8 mouse cellular contexts compared by ENCODE assay signal in the genomic region with DNA sequence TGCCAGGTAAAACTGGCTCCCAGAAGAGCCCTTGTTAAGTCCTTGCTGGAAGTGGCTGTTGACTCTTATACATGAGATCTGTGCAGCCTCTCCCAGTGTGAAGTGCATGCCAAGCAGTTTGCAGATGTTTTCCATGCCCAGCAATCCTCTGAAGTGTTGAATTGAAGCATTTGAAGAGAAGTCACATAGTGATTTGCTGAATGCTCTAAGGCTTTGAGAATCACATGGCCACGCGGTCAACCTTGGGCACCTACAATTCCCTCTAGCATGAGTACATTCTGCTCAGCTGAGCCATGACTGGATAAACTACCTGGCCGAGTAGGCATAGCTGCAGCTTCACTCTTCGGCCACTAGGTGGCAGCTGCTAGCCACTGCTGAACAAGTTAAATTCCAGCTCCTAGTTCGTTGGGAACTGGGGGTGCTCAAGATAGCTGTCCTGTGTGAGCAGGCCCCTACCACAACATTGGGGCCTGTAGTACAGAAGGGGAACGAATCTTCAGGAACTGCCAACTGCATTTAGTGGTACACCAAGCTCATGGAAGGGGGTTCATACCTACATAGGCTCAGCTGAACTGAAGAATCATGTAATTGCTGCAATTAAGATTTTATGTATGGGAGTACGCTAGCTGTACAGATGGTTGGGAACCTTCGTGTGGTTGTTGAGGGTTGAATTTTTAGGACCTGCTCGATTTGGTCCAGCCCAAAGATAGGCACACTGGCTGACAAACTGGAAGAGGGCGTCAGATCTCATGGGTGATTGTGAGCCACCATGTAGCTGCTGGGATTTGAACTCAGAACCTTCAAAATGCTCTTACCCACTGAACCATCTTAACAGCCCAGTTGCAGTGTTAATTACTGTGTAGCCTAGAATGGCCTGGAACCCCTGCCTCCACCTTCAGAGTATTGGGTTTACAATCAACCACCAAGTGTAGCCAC. TPM values are rescaled to one million over a fixed set of nuclear protein-coding genes. Genes with fewer than 3 reads are reported as not detected.
A peak's percentile ranks its signal among the peaks of the same experiment; 100 is the strongest.
DNase-seq lines count a peak whose midpoint lies in the region; ATAC-seq and TF ChIP-seq lines count a peak whose summit lies in the region.

No protein-coding gene starts in this region.

- H3K9me3 ChIP-seq in embryonic facial prominence, embryonic 12.5 days: no peaks in the 10 kb centered on the region
- no peaks in the 10 kb centered on the region for H3K9me3 ChIP-seq in heart, embryonic 10.5 days
- no peaks in the 10 kb centered on the region for H3K9me3 ChIP-seq in kidney, embryonic 14.5 days (ENCODE audit: control insufficient read depth, low read length)
- H3K9me3 ChIP-seq in liver, embryonic 13.5 days (replicated peaks): no peaks in the 10 kb centered on the region
- no peaks in the 10 kb centered on the region for H3K9me3 ChIP-seq in neural tube, embryonic 11.5 days (ENCODE audit: control insufficient read depth, low read length)
- H3K9me3 ChIP-seq in stomach, embryonic 16.5 days (replicated peaks; ENCODE audit: control insufficient read depth, low read length): no peaks in the 10 kb centered on the region

- H3K79me3 ChIP-seq in C2C12 (ENCODE audit: low read depth): peaks cover 29% of the 10 kb centered on the region

- H3ac ChIP-seq in C2C12 (ENCODE audit: control insufficient read depth, insufficient read length, low read depth): no peak overlapping the region

- TF ChIP-seq CTCF in C2C12 (IDR thresholded peaks at IDR 0.05; ENCODE audit: control insufficient read depth, insufficient read depth, insufficient read length): peak; percentile 89

- H3K4me1 ChIP-seq in embryonic facial prominence, embryonic 12.5 days: peaks cover 17% of the 10 kb centered on the region
- H3K4me1 ChIP-seq in heart, embryonic 10.5 days: peaks cover 19% of the 10 kb centered on the region
- H3K4me1 ChIP-seq in kidney, embryonic 14.5 days (ENCODE audit: control insufficient read depth, insufficient read depth, low read length): peaks cover 29% of the 10 kb centered on the region
- peaks cover 57% of the 10 kb centered on the region for H3K4me1 ChIP-seq in liver, embryonic 13.5 days (replicated peaks)
- peaks cover 11% of the 10 kb centered on the region for H3K4me1 ChIP-seq in neural tube, embryonic 11.5 days (ENCODE audit: control insufficient read depth, insufficient read depth, low read length)
- H3K4me1 ChIP-seq in stomach, embryonic 16.5 days (ENCODE audit: control insufficient read depth, insufficient read depth, low read length): peaks cover 22% of the 10 kb centered on the region

- H3K9ac ChIP-seq in embryonic facial prominence, embryonic 12.5 days: no peak overlapping the region
- no peak overlapping the region for H3K9ac ChIP-seq in kidney, embryonic 14.5 days (ENCODE audit: low read depth, low read length)
- no peak overlapping the region for H3K9ac ChIP-seq in liver, embryonic 13.5 days
- no peak overlapping the region for H3K9ac ChIP-seq in neural tube, embryonic 11.5 days (ENCODE audit: low read length)
- peak overlapping the region; percentile 10; the same call in 1 of the 2 replicates for H3K9ac ChIP-seq in stomach, embryonic 16.5 days (ENCODE audit: low read length)

- H3K36me3 ChIP-seq in C2C12 (ENCODE audit: control insufficient read depth, insufficient read depth): peaks cover 57% of the 10 kb centered on the region
- H3K36me3 ChIP-seq in embryonic facial prominence, embryonic 12.5 days: peaks cover 55% of the 10 kb centered on the region
- peaks cover 54% of the 10 kb centered on the region for H3K36me3 ChIP-seq in heart, embryonic 10.5 days
- H3K36me3 ChIP-seq in kidney, embryonic 14.5 days (ENCODE audit: control insufficient read depth, insufficient read depth, low read length): peaks cover 58% of the 10 kb centered on the region
- peaks cover 59% of the 10 kb centered on the region for H3K36me3 ChIP-seq in liver, embryonic 13.5 days
- H3K36me3 ChIP-seq in neural tube, embryonic 11.5 days (ENCODE audit: control insufficient read depth, insufficient read depth, low read length): peaks cover 14% of the 10 kb centered on the region
- H3K36me3 ChIP-seq in stomach, embryonic 16.5 days (ENCODE audit: control insufficient read depth, insufficient read depth, low read length): peaks cover 21% of the 10 kb centered on the region

- no peaks in the 10 kb centered on the region for H3K27me3 ChIP-seq in C2C12 (ENCODE audit: control insufficient read depth, insufficient read depth, insufficient read length)
- H3K27me3 ChIP-seq in embryonic facial prominence, embryonic 12.5 days: no peaks in the 10 kb centered on the region
- H3K27me3 ChIP-seq in heart, embryonic 10.5 days (ENCODE audit: insufficient read depth, poor library complexity, severe bottlenecking): no peaks in the 10 kb centered on the region
- no peaks in the 10 kb centered on the region for H3K27me3 ChIP-seq in kidney, embryonic 14.5 days (ENCODE audit: control insufficient read depth, insufficient read depth, low read length)
- H3K27me3 ChIP-seq in liver, embryonic 13.5 days: no peaks in the 10 kb centered on the region
- no peaks in the 10 kb centered on the region for H3K27me3 ChIP-seq in neural tube, embryonic 11.5 days (ENCODE audit: control insufficient read depth, insufficient read depth, low read length)
- no peaks in the 10 kb centered on the region for H3K27me3 ChIP-seq in stomach, embryonic 16.5 days (ENCODE audit: control insufficient read depth, insufficient read depth, low read length)

- DNase-seq in adrenal gland, postnatal 14 days: peak; percentile 83
- peak; percentile 86 for DNase-seq in heart, embryonic 10.5 days (ENCODE audit: low spot score)
- peak; percentile 66 for DNase-seq in liver, embryonic 13.5 days
- peak; percentile 80 for DNase-seq in neural tube, embryonic 11.5 days (ENCODE audit: low spot score)

- H3K79me2 ChIP-seq in C2C12 (ENCODE audit: control insufficient read depth, insufficient read depth): peaks cover 38% of the 10 kb centered on the region

- no peak; the same call in 1 of the 2 replicates for ATAC-seq in embryonic facial prominence, embryonic 12.5 days (ENCODE audit: insufficient number of reproducible peaks, insufficient read depth, low FRiP score, low TSS enrichment)
- ATAC-seq in kidney, embryonic 14.5 days (ENCODE audit: low FRiP score, low TSS enrichment): peak; percentile 29; the same call in 1 of the 2 replicates
- peak; percentile 61 for ATAC-seq in liver, embryonic 13.5 days (ENCODE audit: low read depth)
- peak; percentile 29; the same call in 1 of the 2 replicates for ATAC-seq in neural tube, embryonic 11.5 days (ENCODE audit: insufficient read depth, low FRiP score, low TSS enrichment)
- ATAC-seq in stomach, embryonic 16.5 days (ENCODE audit: insufficient read depth, low FRiP score): peak; percentile 67

- no peak overlapping the region for H3K4me3 ChIP-seq in C2C12 (ENCODE audit: insufficient read depth, poor library complexity, severe bottlenecking)
- H3K4me3 ChIP-seq in embryonic facial prominence, embryonic 12.5 days: 0 out of 2 replicates have a peak overlapping the region, but pooled peaks have one; percentile 1
- H3K4me3 ChIP-seq in heart, embryonic 10.5 days: no peak overlapping the region
- no peak overlapping the region for H3K4me3 ChIP-seq in kidney, embryonic 14.5 days (ENCODE audit: low read length)
- no peak overlapping the region for H3K4me3 ChIP-seq in liver, embryonic 13.5 days (replicated peaks)
- no peak overlapping the region for H3K4me3 ChIP-seq in neural tube, embryonic 11.5 days (ENCODE audit: low read depth, low read length)
- H3K4me3 ChIP-seq in stomach, embryonic 16.5 days (replicated peaks; ENCODE audit: low read length): no peak overlapping the region

- H3K4me2 ChIP-seq in embryonic facial prominence, embryonic 12.5 days (replicated peaks): no peak overlapping the region
- no peak overlapping the region for H3K4me2 ChIP-seq in kidney, embryonic 14.5 days (replicated peaks; ENCODE audit: low read depth, low read length)
- no peak overlapping the region for H3K4me2 ChIP-seq in liver, embryonic 13.5 days
- H3K4me2 ChIP-seq in neural tube, embryonic 11.5 days (ENCODE audit: low read depth): no peak overlapping the region
- H3K4me2 ChIP-seq in stomach, embryonic 16.5 days (ENCODE audit: low read depth, low read length): no peak overlapping the region

- H3K27ac ChIP-seq in embryonic facial prominence, embryonic 12.5 days: no peak overlapping the region
- H3K27ac ChIP-seq in heart, embryonic 10.5 days: no peak overlapping the region
- 0 out of 2 replicates have a peak overlapping the region, but pooled peaks have one; percentile 32 for H3K27ac ChIP-seq in kidney, embryonic 14.5 days (ENCODE audit: low read depth, low read length)
- peak overlapping the region; percentile 67 for H3K27ac ChIP-seq in liver, embryonic 13.5 days
- H3K27ac ChIP-seq in neural tube, embryonic 11.5 days (ENCODE audit: low read depth, low read length): no peak overlapping the region
- H3K27ac ChIP-seq in stomach, embryonic 16.5 days (ENCODE audit: low read length): 0 out of 2 replicates have a peak overlapping the region, but pooled peaks have one; percentile 34

- 29% methylated on average over 10 of the region's 10 CpGs for WGBS in embryonic facial prominence, embryonic 12.5 days
- 29% methylated on average over 10 of the region's 10 CpGs for WGBS in heart, embryonic 10.5 days
- 33% methylated on average over 10 of the region's 10 CpGs for WGBS in kidney, embryonic 14.5 days
- WGBS in liver, embryonic 13.5 days (ENCODE audit: insufficient replicate concordance): 17% methylated on average over 10 of the region's 10 CpGs
- 36% methylated on average over 10 of the region's 10 CpGs for WGBS in neural tube, embryonic 11.5 days
- WGBS in stomach, embryonic 16.5 days: 30% methylated on average over 10 of the region's 10 CpGs

RNA-seq across cellular contexts. Expression of gene Rps19, which starts 6.4 kb away (rescaled TPM):
- polyA plus RNA-seq in C2C12 (2012; fragmentation: generic; extraction: Trizol): 3,185 TPM
- total RNA-seq in adrenal gland, postnatal 14 days (2021): 750 and 933 TPM in 2 replicates
- polyA plus RNA-seq in embryonic facial prominence, embryonic 12.5 days (2016; fragmentation: Nextera tagmentation; extraction: Ambion mirVana): 2,196 and 2,318 TPM in 2 replicates
- 1,532 and 1,854 TPM in 2 replicates for polyA plus RNA-seq in heart, embryonic 10.5 days (2016; fragmentation: Nextera tagmentation; extraction: Ambion mirVana)
- 2,731 and 3,572 TPM in 2 replicates for polyA plus RNA-seq in kidney, embryonic 14.5 days (2014; fragmentation: Nextera tagmentation; extraction: Ambion mirVana)
- polyA plus RNA-seq in liver, embryonic 13.5 days (2015; fragmentation: Nextera tagmentation; extraction: Ambion mirVana): 1,483 and 1,612 TPM in 2 replicates
- polyA plus RNA-seq in neural tube, embryonic 11.5 days (2014; fragmentation: Nextera tagmentation; extraction: Ambion mirVana): 1,782 and 1,828 TPM in 2 replicates
- polyA plus RNA-seq in stomach, embryonic 16.5 days (2015; fragmentation: Nextera tagmentation; extraction: Ambion mirVana): 2,107 and 2,375 TPM in 2 replicates

RNA-seq across cellular contexts. Expression of gene Cd79a, which starts 6.6 kb away (rescaled TPM):
- polyA plus RNA-seq in C2C12 (2012; fragmentation: generic; extraction: Trizol): 0.09 TPM
- 6.0 and 35.0 TPM in 2 replicates for total RNA-seq in adrenal gland, postnatal 14 days (2021)
- polyA plus RNA-seq in embryonic facial prominence, embryonic 12.5 days (2016; fragmentation: Nextera tagmentation; extraction: Ambion mirVana): 0.26 and 0.61 TPM in 2 replicates
- polyA plus RNA-seq in heart, embryonic 10.5 days (2016; fragmentation: Nextera tagmentation; extraction: Ambion mirVana): 0.26 and 0.40 TPM in 2 replicates
- polyA plus RNA-seq in kidney, embryonic 14.5 days (2014; fragmentation: Nextera tagmentation; extraction: Ambion mirVana): 1.5 and 1.6 TPM in 2 replicates
- polyA plus RNA-seq in liver, embryonic 13.5 days (2015; fragmentation: Nextera tagmentation; extraction: Ambion mirVana): 0.51 and 0.61 TPM in 2 replicates
- polyA plus RNA-seq in neural tube, embryonic 11.5 days (2014; fragmentation: Nextera tagmentation; extraction: Ambion mirVana): 0.27 TPM in 1 of 2 replicates, not detected in the other
- polyA plus RNA-seq in stomach, embryonic 16.5 days (2015; fragmentation: Nextera tagmentation; extraction: Ambion mirVana): 2.0 and 2.3 TPM in 2 replicates

RNA-seq across cellular contexts. Expression of gene Arhgef1, which starts 12.2 kb away (rescaled TPM):
- polyA plus RNA-seq in C2C12 (2012; fragmentation: generic; extraction: Trizol): 84.4 TPM
- total RNA-seq in adrenal gland, postnatal 14 days (2021): 94.9 and 164 TPM in 2 replicates
- polyA plus RNA-seq in embryonic facial prominence, embryonic 12.5 days (2016; fragmentation: Nextera tagmentation; extraction: Ambion mirVana): 114 and 120 TPM in 2 replicates
- 83.4 and 87.5 TPM in 2 replicates for polyA plus RNA-seq in heart, embryonic 10.5 days (2016; fragmentation: Nextera tagmentation; extraction: Ambion mirVana)
- 67.5 and 91.2 TPM in 2 replicates for polyA plus RNA-seq in kidney, embryonic 14.5 days (2014; fragmentation: Nextera tagmentation; extraction: Ambion mirVana)
- polyA plus RNA-seq in liver, embryonic 13.5 days (2015; fragmentation: Nextera tagmentation; extraction: Ambion mirVana): 44.3 and 48.2 TPM in 2 replicates
- polyA plus RNA-seq in neural tube, embryonic 11.5 days (2014; fragmentation: Nextera tagmentation; extraction: Ambion mirVana): 52.3 and 56.5 TPM in 2 replicates
- polyA plus RNA-seq in stomach, embryonic 16.5 days (2015; fragmentation: Nextera tagmentation; extraction: Ambion mirVana): 67.2 and 73.5 TPM in 2 replicates

RNA-seq across cellular contexts. Expression of gene Dmrtc2, which starts 20.7 kb away (rescaled TPM):
- polyA plus RNA-seq in C2C12 (2012; fragmentation: generic; extraction: Trizol): not detected
- not detected in 2 replicates for total RNA-seq in adrenal gland, postnatal 14 days (2021)
- not detected in 2 replicates for polyA plus RNA-seq in embryonic facial prominence, embryonic 12.5 days (2016; fragmentation: Nextera tagmentation; extraction: Ambion mirVana)
- not detected in 2 replicates for polyA plus RNA-seq in heart, embryonic 10.5 days (2016; fragmentation: Nextera tagmentation; extraction: Ambion mirVana)
- polyA plus RNA-seq in kidney, embryonic 14.5 days (2014; fragmentation: Nextera tagmentation; extraction: Ambion mirVana): not detected in 2 replicates
- polyA plus RNA-seq in liver, embryonic 13.5 days (2015; fragmentation: Nextera tagmentation; extraction: Ambion mirVana): not detected in 2 replicates
- polyA plus RNA-seq in neural tube, embryonic 11.5 days (2014; fragmentation: Nextera tagmentation; extraction: Ambion mirVana): not detected in 2 replicates
- polyA plus RNA-seq in stomach, embryonic 16.5 days (2015; fragmentation: Nextera tagmentation; extraction: Ambion mirVana): not detected in 2 replicates

RNA-seq across cellular contexts. Expression of gene Lypd4, which starts 20.8 kb away (rescaled TPM):
- polyA plus RNA-seq in C2C12 (2012; fragmentation: generic; extraction: Trizol): not detected
- total RNA-seq in adrenal gland, postnatal 14 days (2021): not detected in 2 replicates
- polyA plus RNA-seq in embryonic facial prominence, embryonic 12.5 days (2016; fragmentation: Nextera tagmentation; extraction: Ambion mirVana): not detected in 2 replicates
- polyA plus RNA-seq in heart, embryonic 10.5 days (2016; fragmentation: Nextera tagmentation; extraction: Ambion mirVana): not detected in 2 replicates
- not detected in 2 replicates for polyA plus RNA-seq in kidney, embryonic 14.5 days (2014; fragmentation: Nextera tagmentation; extraction: Ambion mirVana)
- not detected in 2 replicates for polyA plus RNA-seq in liver, embryonic 13.5 days (2015; fragmentation: Nextera tagmentation; extraction: Ambion mirVana)
- not detected in 2 replicates for polyA plus RNA-seq in neural tube, embryonic 11.5 days (2014; fragmentation: Nextera tagmentation; extraction: Ambion mirVana)
- not detected in 2 replicates for polyA plus RNA-seq in stomach, embryonic 16.5 days (2015; fragmentation: Nextera tagmentation; extraction: Ambion mirVana)

Comparison
In these comparisons a context has a peak if more than half of its experiments do, and no peak if none do; other contexts are left out.
1. H3K27ac ChIP-seq: peak in kidney, embryonic 14.5 days (single experiment), liver, embryonic 13.5 days (single experiment) and stomach, embryonic 16.5 days (single experiment); none in embryonic facial prominence, embryonic 12.5 days (single experiment), heart, embryonic 10.5 days (single experiment) and neural tube, embryonic 11.5 days (single experiment).
2. Peak in every context shown above with its lines, with median percentiles within 50 percentile points of each other: DNase-seq.